Mouse (Mus musculus): ENCODE measurements at regions not wholly inside any gene's neighbourhood (a gene's known extent, or its start where the extent isn't known, plus 50 kb on each side); places are given as distances from the start of the nearest gene placed in this dataset.
A peak's percentile ranks its signal among the peaks of the same experiment; 100 is the strongest.

DNA sequence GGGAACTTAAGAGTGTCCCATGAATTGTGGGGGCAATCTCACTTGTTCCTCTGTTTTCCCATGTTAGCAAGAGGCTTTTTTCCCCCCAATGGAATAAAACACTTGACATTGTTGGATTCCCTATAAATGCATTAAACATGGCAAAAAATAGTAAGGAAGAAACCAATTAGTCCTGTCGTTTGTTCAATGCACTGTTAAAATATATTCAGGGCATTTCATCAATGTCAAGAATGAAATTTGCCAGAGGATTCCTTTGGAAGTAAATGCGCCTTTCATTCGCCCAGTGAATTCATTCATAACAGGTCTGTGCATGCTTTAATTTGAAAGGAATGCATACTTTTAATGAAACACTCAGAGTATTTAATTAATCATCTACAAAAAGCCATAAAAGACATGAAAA lies 172.5 kb upstream of the Hmga2 start:
- WGBS (ENCODE audit: insufficient replicate concordance), result 75% methylated on average over 3 of the region's 3 CpGs
- ATAC-seq (no peak), DNase-seq (no peak)
- Histone ChIP-seq H3K4me3 (ENCODE audit: low read depth, low read length) (no peak overlapping the region), H3K27me3 (ENCODE audit: insufficient read depth, low read length) (no peaks in the 10 kb centered on the region), H3K9ac (replicated peaks) (no peak overlapping the region), H3K9me3 (ENCODE audit: low read length) (no peaks in the 10 kb centered on the region), H3K4me1 (ENCODE audit: insufficient read depth) (no peaks in the 10 kb centered on the region), H3K36me3 (replicated peaks; ENCODE audit: insufficient read depth, low read length) (no peaks in the 10 kb centered on the region), H3K4me2 (ENCODE audit: low read depth, low read length) (no peak overlapping the region), H3K27ac (ENCODE audit: low read depth) (no peak overlapping the region)
- TF ChIP-seq EP300 (IDR thresholded peaks at IDR 0.05; ENCODE audit: low read depth) (no peak), CTCF (IDR thresholded peaks at IDR 0.05; ENCODE audit: low read depth) (no peak)

DNA sequence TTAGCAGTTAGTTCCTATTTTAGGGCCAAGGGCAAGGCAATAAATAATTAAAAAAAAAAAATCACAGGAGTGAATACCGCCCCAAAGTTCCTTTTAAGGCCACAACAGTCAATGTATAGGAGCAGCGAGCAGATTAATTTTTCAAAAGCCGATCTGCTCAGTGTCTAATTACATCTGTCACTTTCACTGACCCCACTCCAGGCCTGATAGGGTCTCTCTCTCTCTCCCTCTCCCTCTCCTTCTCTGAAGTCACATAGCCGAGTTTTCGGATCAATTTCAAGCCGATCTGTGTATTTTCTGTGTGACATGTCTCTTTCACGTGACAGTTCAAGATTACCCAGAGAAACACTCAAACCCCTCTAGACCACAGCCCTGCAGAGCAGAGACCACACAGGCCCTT lies 171.8 kb upstream of the Hmga2 start:
- Histone ChIP-seq H3K27ac (ENCODE audit: low read depth) (no peak overlapping the region), H3K4me2 (ENCODE audit: low read depth, low read length) (no peak overlapping the region), H3K9me3 (ENCODE audit: low read length) (no peaks in the 10 kb centered on the region), H3K4me1 (ENCODE audit: insufficient read depth) (no peaks in the 10 kb centered on the region), H3K9ac (replicated peaks) (no peak overlapping the region), H3K36me3 (replicated peaks; ENCODE audit: insufficient read depth, low read length) (no peaks in the 10 kb centered on the region), H3K4me3 (ENCODE audit: low read depth, low read length) (no peak overlapping the region), H3K27me3 (ENCODE audit: insufficient read depth, low read length) (no peaks in the 10 kb centered on the region)
- DNase-seq (no peak), ATAC-seq (no peak)
- no peak for TF ChIP-seq CTCF (IDR thresholded peaks at IDR 0.05; ENCODE audit: low read depth)
- TF ChIP-seq EP300 (IDR thresholded peaks at IDR 0.05; ENCODE audit: low read depth), result no peak
- WGBS (ENCODE audit: insufficient replicate concordance), result 77% methylated on average over 7 of the region's 7 CpGs

GRCm38 (mm10) chr10:120647323-120647722 lies 171.1 kb upstream of the Hmga2 start:
- no peaks in the 10 kb centered on the region for H3K9me3 ChIP-seq (ENCODE audit: low read length)
- no peak overlapping the region for H3K9ac ChIP-seq (replicated peaks)
- WGBS (ENCODE audit: insufficient replicate concordance), result 63% methylated on average over 3 of the region's 3 CpGs
- no peaks in the 10 kb centered on the region for H3K4me1 ChIP-seq (ENCODE audit: insufficient read depth)
- H3K4me2 ChIP-seq (ENCODE audit: low read depth, low read length), result no peak overlapping the region; the same call in 1 of the 2 replicates
- no peak overlapping the region for H3K4me3 ChIP-seq (ENCODE audit: low read depth, low read length)
- H3K27ac ChIP-seq (ENCODE audit: low read depth), result no peak overlapping the region
- TF ChIP-seq CTCF (IDR thresholded peaks at IDR 0.05; ENCODE audit: low read depth) (no peak), EP300 (IDR thresholded peaks at IDR 0.05; ENCODE audit: low read depth) (no peak)
- no peaks in the 10 kb centered on the region for H3K27me3 ChIP-seq (ENCODE audit: insufficient read depth, low read length)
- DNase-seq (no peak), ATAC-seq (no peak)
- H3K36me3 ChIP-seq (replicated peaks; ENCODE audit: insufficient read depth, low read length), result no peaks in the 10 kb centered on the region

DNA sequence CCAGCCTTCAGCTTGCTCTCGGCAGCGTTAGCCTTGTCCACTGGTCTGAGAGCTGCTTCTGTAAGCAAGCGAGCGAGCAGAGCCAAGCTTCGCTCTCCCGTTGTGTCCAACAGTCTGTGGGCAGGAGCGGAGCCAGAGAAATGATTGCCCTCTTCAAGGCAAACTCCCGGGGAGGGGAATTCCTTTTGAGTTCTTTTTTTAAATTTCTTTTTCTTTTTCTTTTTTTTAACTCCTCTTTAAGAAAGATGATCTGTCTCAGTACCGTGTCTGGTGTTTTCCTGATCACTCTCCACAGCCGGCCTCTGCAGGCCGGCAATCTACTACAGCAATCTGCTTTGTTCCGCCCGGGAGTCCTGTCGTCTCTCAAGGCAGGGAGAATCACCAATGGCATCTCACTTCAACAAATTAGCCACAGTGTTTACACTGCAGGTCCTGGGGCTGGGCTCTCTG lies 170.6 kb upstream of the Hmga2 start:
- H3K4me3 ChIP-seq (ENCODE audit: low read depth, low read length), result no peak overlapping the region
- WGBS (ENCODE audit: insufficient replicate concordance), result 44% methylated on average over 14 of the region's 14 CpGs
- no peaks in the 10 kb centered on the region for H3K36me3 ChIP-seq (replicated peaks; ENCODE audit: insufficient read depth, low read length)
- H3K4me2 ChIP-seq (ENCODE audit: low read depth, low read length), result peak overlapping the region; percentile 48
- DNase-seq (no peak), ATAC-seq (no peak)
- H3K27ac ChIP-seq (ENCODE audit: low read depth), result no peak overlapping the region
- no peaks in the 10 kb centered on the region for H3K9me3 ChIP-seq (ENCODE audit: low read length)
- no peak overlapping the region for H3K9ac ChIP-seq (replicated peaks)
- no peaks in the 10 kb centered on the region for H3K27me3 ChIP-seq (ENCODE audit: insufficient read depth, low read length)
- no peaks in the 10 kb centered on the region for H3K4me1 ChIP-seq (ENCODE audit: insufficient read depth)
- TF ChIP-seq EP300 (IDR thresholded peaks at IDR 0.05; ENCODE audit: low read depth) (no peak), CTCF (IDR thresholded peaks at IDR 0.05; ENCODE audit: low read depth) (no peak)

DNA sequence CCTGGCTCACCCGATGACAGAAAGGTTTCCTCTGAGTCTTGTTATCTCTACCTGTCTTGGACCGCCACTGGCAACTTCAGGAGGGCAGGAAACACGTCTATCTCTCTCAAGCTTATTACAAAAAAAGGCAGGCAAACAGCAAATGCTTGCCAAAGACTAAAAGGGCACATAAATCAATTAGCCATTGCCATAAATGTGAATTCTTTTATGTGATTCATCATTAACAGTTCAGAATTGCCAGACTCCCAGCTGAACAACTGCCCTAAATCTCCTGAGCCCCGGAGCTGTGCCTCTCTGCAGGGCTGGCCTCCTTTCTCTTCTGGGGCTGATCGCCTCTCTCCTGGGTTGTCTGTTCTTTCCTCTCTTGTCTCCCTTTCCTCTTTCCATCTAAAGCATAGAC lies 164.6 kb upstream of the Hmga2 start:
- ATAC-seq, result no peak
- no peak for TF ChIP-seq EP300 (IDR thresholded peaks at IDR 0.05; ENCODE audit: low read depth)
- TF ChIP-seq CTCF (IDR thresholded peaks at IDR 0.05; ENCODE audit: low read depth), result no peak
- H3K36me3 ChIP-seq (replicated peaks; ENCODE audit: insufficient read depth, low read length), result no peaks in the 10 kb centered on the region
- no peak overlapping the region for H3K27ac ChIP-seq (ENCODE audit: low read depth)
- H3K9me3 ChIP-seq (ENCODE audit: low read length), result no peaks in the 10 kb centered on the region
- H3K4me2 ChIP-seq (ENCODE audit: low read depth, low read length), result no peak overlapping the region
- H3K9ac ChIP-seq (replicated peaks), result no peak overlapping the region
- 46% methylated on average over 5 of the region's 5 CpGs for WGBS (ENCODE audit: insufficient replicate concordance)
- no peak overlapping the region for H3K4me3 ChIP-seq (ENCODE audit: low read depth, low read length)
- H3K27me3 ChIP-seq (ENCODE audit: insufficient read depth, low read length), result no peaks in the 10 kb centered on the region
- DNase-seq, result no peak
- no peaks in the 10 kb centered on the region for H3K4me1 ChIP-seq (ENCODE audit: insufficient read depth)

DNA sequence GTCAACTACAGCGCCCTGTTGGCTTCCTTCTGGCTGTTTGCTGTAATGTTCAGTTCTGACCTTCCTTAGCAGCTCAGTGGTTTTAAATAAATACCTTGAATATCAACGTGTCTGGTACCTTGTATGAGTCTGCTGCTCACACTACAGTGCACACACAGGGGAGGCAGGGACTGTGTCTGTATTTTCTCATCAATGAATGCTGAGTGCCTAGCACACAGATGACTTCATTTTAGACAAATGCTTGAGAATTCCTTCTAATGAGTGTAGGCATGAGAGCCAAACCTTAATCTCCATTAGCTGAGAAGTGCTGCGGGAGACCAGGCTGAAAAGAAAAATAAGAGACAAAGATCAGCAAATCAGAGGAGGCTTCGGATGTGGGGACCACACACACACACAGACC lies 162.0 kb upstream of the Hmga2 start:
- ATAC-seq (no peak), DNase-seq (no peak)
- TF ChIP-seq CTCF (IDR thresholded peaks at IDR 0.05; ENCODE audit: low read depth) (no peak), EP300 (IDR thresholded peaks at IDR 0.05; ENCODE audit: low read depth) (no peak)
- H3K4me1 ChIP-seq (ENCODE audit: insufficient read depth), result no peaks in the 10 kb centered on the region
- no peaks in the 10 kb centered on the region for H3K9me3 ChIP-seq (ENCODE audit: low read length)
- H3K27ac ChIP-seq (ENCODE audit: low read depth), result no peak overlapping the region
- H3K36me3 ChIP-seq (replicated peaks; ENCODE audit: insufficient read depth, low read length), result no peaks in the 10 kb centered on the region
- no peak overlapping the region for H3K4me2 ChIP-seq (ENCODE audit: low read depth, low read length)
- 67% methylated on average over 4 of the region's 4 CpGs for WGBS (ENCODE audit: insufficient replicate concordance)
- no peaks in the 10 kb centered on the region for H3K27me3 ChIP-seq (ENCODE audit: insufficient read depth, low read length)
- no peak overlapping the region for H3K9ac ChIP-seq (replicated peaks)
- no peak overlapping the region for H3K4me3 ChIP-seq (ENCODE audit: low read depth, low read length)
